Comparison of ENCODE assay signal across 22 mouse cellular contexts in the genomic region with DNA sequence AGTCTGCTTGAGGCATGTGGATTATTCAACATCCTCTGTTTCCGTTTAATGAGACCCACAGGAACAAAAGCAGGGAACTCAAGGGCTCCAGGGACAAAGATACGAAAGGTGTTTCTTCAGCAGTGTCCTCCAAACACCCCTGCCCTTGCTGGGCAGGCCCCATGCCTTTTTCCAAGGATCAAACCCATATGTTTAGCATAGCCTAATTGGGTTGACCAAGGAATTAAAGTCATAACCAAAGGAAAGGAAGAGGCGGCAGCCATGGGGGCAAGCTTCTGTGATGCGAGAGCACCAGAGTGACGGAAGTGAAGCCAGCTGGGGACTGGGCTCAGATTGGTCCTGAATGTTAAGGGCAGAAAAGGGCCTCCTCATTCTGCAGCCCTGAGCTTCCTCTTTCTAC. TPM values are rescaled to one million over a fixed set of nuclear protein-coding genes. Genes with fewer than 3 reads are reported as not detected.
DNase-seq lines count a peak whose midpoint lies in the region; ATAC-seq and TF ChIP-seq lines count a peak whose summit lies in the region.
"Had no signal": no experiment of that assay in that cellular context is flagged by ENCODE, and none has a peak within 500 bp of the region (broad histone marks: within the 10 kb centered on the region; RNA-seq: fewer than 3 reads in every experiment).

No protein-coding gene starts in this region.

- no peak overlapping the region for H3K27ac ChIP-seq in heart, embryonic 10.5 days
- no peak overlapping the region for H3K27ac ChIP-seq in midbrain, embryonic 11.5 days (ENCODE audit: low read depth, low read length)
- H3K27ac ChIP-seq in midbrain, embryonic 15.5 days = no peak overlapping the region
- H3K27ac ChIP-seq in midbrain, embryonic 14.5 days (replicated peaks; ENCODE audit: low read depth, low read length) = 0 out of 2 replicates have a peak overlapping the region, but pooled peaks have one; percentile 26
- H3K27ac ChIP-seq in midbrain, postnatal 0 days (ENCODE audit: low read depth, low read length) = no peak overlapping the region
- H3K27ac ChIP-seq: embryonic facial prominence, embryonic 13.5 days; forebrain, embryonic 10.5 days; forebrain, embryonic 13.5 days; heart, embryonic 13.5 days; hindbrain, embryonic 12.5 days; hindbrain, embryonic 15.5 days had no signal

- TF ChIP-seq CTCF in midbrain, postnatal 0 days (IDR thresholded peaks at IDR 0.05) = no peak

- WGBS in heart, embryonic 10.5 days = 87% methylated on average over 5 of the region's 5 CpGs
- 90% methylated on average over 5 of the region's 5 CpGs for WGBS in midbrain, embryonic 11.5 days
- WGBS in midbrain, embryonic 15.5 days = 77% methylated on average over 5 of the region's 5 CpGs
- WGBS in midbrain, embryonic 14.5 days = 81% methylated on average over 5 of the region's 5 CpGs
- WGBS in midbrain, postnatal 0 days = 76% methylated on average over 5 of the region's 5 CpGs

- no peaks in the 10 kb centered on the region for H3K27me3 ChIP-seq in heart, embryonic 10.5 days (ENCODE audit: insufficient read depth, poor library complexity, severe bottlenecking)
- no peaks in the 10 kb centered on the region for H3K27me3 ChIP-seq in midbrain, embryonic 11.5 days (ENCODE audit: control insufficient read depth, insufficient read depth, low read length)
- no peaks in the 10 kb centered on the region for H3K27me3 ChIP-seq in midbrain, embryonic 15.5 days (replicated peaks)
- no peaks in the 10 kb centered on the region for H3K27me3 ChIP-seq in midbrain, embryonic 14.5 days (ENCODE audit: control insufficient read depth, insufficient read depth, low read length)
- no peaks in the 10 kb centered on the region for H3K27me3 ChIP-seq in midbrain, postnatal 0 days (ENCODE audit: insufficient read depth, low read length)
- H3K27me3 ChIP-seq: embryonic facial prominence, embryonic 13.5 days; forebrain, embryonic 13.5 days; heart, embryonic 13.5 days; hindbrain, embryonic 12.5 days; hindbrain, embryonic 15.5 days had no signal

- 0 out of 2 replicates have a peak, but pooled peaks cover 4% of the 10 kb centered on the region for H3K4me1 ChIP-seq in heart, embryonic 10.5 days
- no peaks in the 10 kb centered on the region for H3K4me1 ChIP-seq in midbrain, embryonic 11.5 days (ENCODE audit: control insufficient read depth, insufficient read depth, low read length)
- H3K4me1 ChIP-seq in midbrain, embryonic 15.5 days = no peaks in the 10 kb centered on the region
- no peaks in the 10 kb centered on the region for H3K4me1 ChIP-seq in midbrain, embryonic 14.5 days (ENCODE audit: control insufficient read depth, insufficient read depth, low read length)
- H3K4me1 ChIP-seq in midbrain, postnatal 0 days (ENCODE audit: insufficient read depth, low read length) = no peaks in the 10 kb centered on the region
- H3K4me1 ChIP-seq: forebrain, embryonic 13.5 days; heart, embryonic 13.5 days; hindbrain, embryonic 12.5 days; hindbrain, embryonic 15.5 days had no signal

- no peaks in the 10 kb centered on the region for H3K9me3 ChIP-seq in heart, embryonic 10.5 days
- no peaks in the 10 kb centered on the region for H3K9me3 ChIP-seq in midbrain, embryonic 11.5 days (ENCODE audit: control insufficient read depth, low read length)
- H3K9me3 ChIP-seq in midbrain, embryonic 15.5 days = no peaks in the 10 kb centered on the region
- H3K9me3 ChIP-seq in midbrain, embryonic 14.5 days (ENCODE audit: control insufficient read depth, low read length) = no peaks in the 10 kb centered on the region
- H3K9me3 ChIP-seq in midbrain, postnatal 0 days (ENCODE audit: low read length) = no peaks in the 10 kb centered on the region
- H3K9me3 ChIP-seq: embryonic facial prominence, embryonic 13.5 days; forebrain, embryonic 10.5 days; forebrain, embryonic 13.5 days; heart, embryonic 13.5 days; hindbrain, embryonic 12.5 days; hindbrain, embryonic 15.5 days had no signal

- no peak for ATAC-seq in cerebellum, adult (ENCODE audit: insufficient number of reproducible peaks, low FRiP score, low TSS enrichment)
- no peak for ATAC-seq in midbrain, embryonic 11.5 days (ENCODE audit: low FRiP score)
- ATAC-seq in midbrain, embryonic 15.5 days (replicated peaks) = no peak
- ATAC-seq in midbrain, embryonic 14.5 days (ENCODE audit: low FRiP score, low TSS enrichment) = no peak
- ATAC-seq in midbrain, postnatal 0 days (ENCODE audit: low FRiP score) = no peak
- ATAC-seq: activated CD4-positive, CD25-positive, alpha-beta regulatory T cell, adult 4 months; forebrain, embryonic 13.5 days; forebrain, embryonic 16.5 days had no signal

- H3K4me3 ChIP-seq in heart, embryonic 10.5 days = no peak overlapping the region
- H3K4me3 ChIP-seq in midbrain, embryonic 11.5 days (ENCODE audit: low read depth, low read length) = no peak overlapping the region
- H3K4me3 ChIP-seq in midbrain, embryonic 15.5 days = no peak overlapping the region
- H3K4me3 ChIP-seq in midbrain, embryonic 14.5 days (replicated peaks; ENCODE audit: low read depth, low read length) = no peak overlapping the region
- no peak overlapping the region for H3K4me3 ChIP-seq in midbrain, postnatal 0 days (ENCODE audit: low read depth, low read length)
- H3K4me3 ChIP-seq: embryonic facial prominence, embryonic 13.5 days; forebrain, embryonic 10.5 days; forebrain, embryonic 13.5 days; heart, embryonic 13.5 days; hindbrain, embryonic 12.5 days; hindbrain, embryonic 15.5 days had no signal

- H3K9ac ChIP-seq in midbrain, embryonic 11.5 days (ENCODE audit: low read length) = no peak overlapping the region
- no peak overlapping the region for H3K9ac ChIP-seq in midbrain, embryonic 15.5 days
- no peak overlapping the region for H3K9ac ChIP-seq in midbrain, embryonic 14.5 days (replicated peaks; ENCODE audit: low read length)
- H3K9ac ChIP-seq in midbrain, postnatal 0 days (replicated peaks; ENCODE audit: low read length, poor library complexity, severe bottlenecking) = no peak overlapping the region
- H3K9ac ChIP-seq: embryonic facial prominence, embryonic 13.5 days; forebrain, embryonic 13.5 days; heart, embryonic 13.5 days; hindbrain, embryonic 12.5 days; hindbrain, embryonic 15.5 days had no signal

- peaks cover 67% of the 10 kb centered on the region for H3K36me3 ChIP-seq in heart, embryonic 10.5 days
- peaks cover 23% of the 10 kb centered on the region for H3K36me3 ChIP-seq in midbrain, embryonic 11.5 days (ENCODE audit: control insufficient read depth, insufficient read depth, low read length)
- H3K36me3 ChIP-seq in midbrain, embryonic 15.5 days (replicated peaks) = peaks cover 49% of the 10 kb centered on the region
- peaks cover 59% of the 10 kb centered on the region for H3K36me3 ChIP-seq in midbrain, embryonic 14.5 days (ENCODE audit: control insufficient read depth, insufficient read depth, low read length)
- peaks cover 61% of the 10 kb centered on the region for H3K36me3 ChIP-seq in midbrain, postnatal 0 days (ENCODE audit: insufficient read depth, low read length)

- DNase-seq in cerebellum, postnatal 4 days (ENCODE audit: low spot score in 2 of 2) = peak; percentile 1 to 13
- peak; percentile 70 for DNase-seq in heart, embryonic 10.5 days (ENCODE audit: low spot score)
- no peak for DNase-seq in heart, adult 18-20 months
- peak; percentile 12 for DNase-seq in midbrain, embryonic 11.5 days (ENCODE audit: low spot score, missing footprints)
- no peak for DNase-seq in midbrain, embryonic 14.5 days
- no peak for DNase-seq in midbrain, postnatal 0 days (ENCODE audit: low spot score)
- DNase-seq: adrenal gland, adult 8-10 months; adrenal gland, postnatal 25 days; cerebellum, adult 18-20 months; cerebellum, postnatal 14 days; gastrocnemius, postnatal 36 days; heart, postnatal 14 days had no signal

- no peak overlapping the region for H3K4me2 ChIP-seq in midbrain, embryonic 11.5 days
- H3K4me2 ChIP-seq in midbrain, embryonic 15.5 days = no peak overlapping the region
- H3K4me2 ChIP-seq in midbrain, embryonic 14.5 days (ENCODE audit: low read length) = no peak overlapping the region
- no peak overlapping the region for H3K4me2 ChIP-seq in midbrain, postnatal 0 days (ENCODE audit: low read depth, low read length, poor library complexity, severe bottlenecking)
- H3K4me2 ChIP-seq: embryonic facial prominence, embryonic 13.5 days; forebrain, embryonic 13.5 days; heart, embryonic 13.5 days; hindbrain, embryonic 12.5 days; hindbrain, embryonic 15.5 days had no signal

RNA-seq across cellular contexts. Expression of a gene that starts 40.4 kb away (rescaled TPM):
- 52.1 and 57.9 TPM in 2 replicates for polyA plus RNA-seq in heart, embryonic 10.5 days (2016; fragmentation: Nextera tagmentation; extraction: Ambion mirVana)
- 100 to 1,000 TPM; 130 to 155 TPM for total RNA-seq in heart, adult 18-20 months (2021)
- polyA plus RNA-seq in midbrain, embryonic 11.5 days (2014; fragmentation: Nextera tagmentation; extraction: Ambion mirVana) = 56.8 and 64.7 TPM in 2 replicates
- polyA plus RNA-seq in midbrain, embryonic 15.5 days (2015; fragmentation: Nextera tagmentation; extraction: Ambion mirVana) = 74.9 and 79.0 TPM in 2 replicates
- polyA plus RNA-seq in midbrain, embryonic 14.5 days (2014; fragmentation: Nextera tagmentation; extraction: Ambion mirVana) = 65.0 and 81.6 TPM in 2 replicates
- total RNA-seq in midbrain, postnatal 0 days (2014; rRNA removed) = 214 and 227 TPM in 2 replicates
- 80.4 and 84.8 TPM in 2 replicates for polyA plus RNA-seq in midbrain, postnatal 0 days (2015; fragmentation: Nextera tagmentation; extraction: Ambion mirVana)

Comparison
In these comparisons a context has a peak if more than half of its experiments do, and no peak if none do; other contexts are left out.
1. DNase-seq: peak in cerebellum, postnatal 4 days (2 of 2), heart, embryonic 10.5 days (single experiment) and midbrain, embryonic 11.5 days (single experiment); none in heart, adult 18-20 months (0 of 2), midbrain, embryonic 14.5 days (single experiment) and midbrain, postnatal 0 days (single experiment).